Mouse (Mus musculus): Measurements from ENCODE around the gene Pars2. TPM values are rescaled to one million over a fixed set of nuclear protein-coding genes. Genes with fewer than 3 reads are reported as not detected.

The Pars2 gene
- polyA plus RNA-seq, 1 experiment from 2014 or later: 5.4 TPM

GRCm38 (mm10) chr4:106630333-106631220 lies 20.3 kb upstream of the Pars2 start:
- no peak for ATAC-seq (ENCODE audit: low read depth)
- no peaks in the 10 kb centered on the region; the same call in 1 of the 2 replicates for H3K4me1 ChIP-seq (ENCODE audit: control insufficient read depth, low read depth, low read length)
- H3K36me3 ChIP-seq (ENCODE audit: control insufficient read depth, insufficient read depth): no peaks in the 10 kb centered on the region
- H3K9me3 ChIP-seq (replicated peaks; ENCODE audit: control insufficient read depth, low read length): no peaks in the 10 kb centered on the region
- H3K27me3 ChIP-seq (ENCODE audit: control insufficient read depth, insufficient read depth, low read depth, low read length): no peaks in the 10 kb centered on the region
- WGBS (ENCODE audit: insufficient replicate concordance): 35% methylated on average over 14 of the region's 14 CpGs
- no peak overlapping the region for H3K9ac ChIP-seq (ENCODE audit: low read depth, low read length)
- H3K4me2 ChIP-seq (ENCODE audit: low read depth, low read length): no peak overlapping the region
- H3K4me3 ChIP-seq (ENCODE audit: low read depth, low read length): no peak overlapping the region
- no peak overlapping the region for H3K27ac ChIP-seq (ENCODE audit: low read length)

- Histone ChIP-seq H3K4me1 (ENCODE audit: control insufficient read depth, low read depth, low read length) (no peaks in the 10 kb centered on the region; the same call in 1 of the 2 replicates), H3K36me3 (ENCODE audit: control insufficient read depth, insufficient read depth) (no peaks in the 10 kb centered on the region)
- WGBS (ENCODE audit: insufficient replicate concordance): 24% methylated on average over 2 of the region's 3 CpGs
These were observed 18.6 kb upstream of the Pars2 start for GRCm38 (mm10) chr4:106632313-106632712.

GRCm38 (mm10) chr4:106633281-106634085 lies 17.4 kb upstream of the Pars2 start:
- Histone ChIP-seq H3K27ac (ENCODE audit: low read length) (no peak overlapping the region), H3K4me2 (ENCODE audit: low read depth, low read length) (no peak overlapping the region), H3K4me3 (ENCODE audit: low read depth, low read length) (no peak overlapping the region), H3K4me1 (ENCODE audit: control insufficient read depth, low read depth, low read length) (no peaks in the 10 kb centered on the region; the same call in 1 of the 2 replicates), H3K36me3 (ENCODE audit: control insufficient read depth, insufficient read depth) (no peaks in the 10 kb centered on the region), H3K9ac (ENCODE audit: low read depth, low read length) (no peak overlapping the region), H3K27me3 (ENCODE audit: control insufficient read depth, insufficient read depth, low read depth, low read length) (no peaks in the 10 kb centered on the region), H3K9me3 (replicated peaks; ENCODE audit: control insufficient read depth, low read length) (no peaks in the 10 kb centered on the region)
- WGBS (ENCODE audit: insufficient replicate concordance): 33% methylated on average over 8 of the region's 8 CpGs
- no peak for ATAC-seq (ENCODE audit: low read depth)

More at GRCm38 (mm10) chr4:106632313-106632712, 18.6 kb upstream of the Pars2 start:
- Histone ChIP-seq H3K9ac (ENCODE audit: low read depth, low read length) (no peak overlapping the region), H3K4me2 (ENCODE audit: low read depth, low read length) (no peak overlapping the region), H3K9me3 (replicated peaks; ENCODE audit: control insufficient read depth, low read length) (no peaks in the 10 kb centered on the region), H3K4me3 (ENCODE audit: low read depth, low read length) (no peak overlapping the region), H3K27ac (ENCODE audit: low read length) (no peak overlapping the region), H3K27me3 (ENCODE audit: control insufficient read depth, insufficient read depth, low read depth, low read length) (no peaks in the 10 kb centered on the region)
- ATAC-seq (ENCODE audit: low read depth): no peak

DNA sequence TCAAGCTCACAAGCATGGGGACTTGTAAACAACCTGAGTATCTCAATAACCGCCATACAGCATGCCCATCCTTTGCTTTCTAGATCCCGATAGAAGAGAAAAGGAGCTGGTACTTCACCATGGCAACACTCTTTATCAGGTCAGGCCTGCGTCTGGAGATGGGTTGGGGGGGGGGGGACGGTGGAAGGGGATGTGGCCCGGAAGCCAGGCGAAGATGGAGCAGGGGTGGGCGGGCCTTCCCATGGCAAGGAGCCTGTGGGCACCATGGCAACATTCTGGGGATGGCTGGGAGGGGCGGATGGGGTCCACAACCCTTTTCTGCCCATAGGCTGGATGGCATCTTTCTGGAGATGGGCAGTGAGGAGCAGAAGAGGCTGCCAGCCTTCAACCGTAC lies 16.8 kb upstream of the Pars2 start:
- 40% methylated on average over 9 of the region's 9 CpGs for WGBS (ENCODE audit: insufficient replicate concordance)
- H3K4me2 ChIP-seq (ENCODE audit: low read depth, low read length): no peak overlapping the region
- no peaks in the 10 kb centered on the region for H3K27me3 ChIP-seq (ENCODE audit: control insufficient read depth, insufficient read depth, low read depth, low read length)
- no peak for ATAC-seq (ENCODE audit: low read depth)
- no peaks in the 10 kb centered on the region for H3K9me3 ChIP-seq (replicated peaks; ENCODE audit: control insufficient read depth, low read length)
- H3K4me3 ChIP-seq (ENCODE audit: low read depth, low read length): no peak overlapping the region
- no peak overlapping the region for H3K9ac ChIP-seq (ENCODE audit: low read depth, low read length)
- H3K36me3 ChIP-seq (ENCODE audit: control insufficient read depth, insufficient read depth): no peaks in the 10 kb centered on the region
- no peak overlapping the region for H3K27ac ChIP-seq (ENCODE audit: low read length)
- H3K4me1 ChIP-seq (ENCODE audit: control insufficient read depth, low read depth, low read length): no peaks in the 10 kb centered on the region; the same call in 1 of the 2 replicates

DNA sequence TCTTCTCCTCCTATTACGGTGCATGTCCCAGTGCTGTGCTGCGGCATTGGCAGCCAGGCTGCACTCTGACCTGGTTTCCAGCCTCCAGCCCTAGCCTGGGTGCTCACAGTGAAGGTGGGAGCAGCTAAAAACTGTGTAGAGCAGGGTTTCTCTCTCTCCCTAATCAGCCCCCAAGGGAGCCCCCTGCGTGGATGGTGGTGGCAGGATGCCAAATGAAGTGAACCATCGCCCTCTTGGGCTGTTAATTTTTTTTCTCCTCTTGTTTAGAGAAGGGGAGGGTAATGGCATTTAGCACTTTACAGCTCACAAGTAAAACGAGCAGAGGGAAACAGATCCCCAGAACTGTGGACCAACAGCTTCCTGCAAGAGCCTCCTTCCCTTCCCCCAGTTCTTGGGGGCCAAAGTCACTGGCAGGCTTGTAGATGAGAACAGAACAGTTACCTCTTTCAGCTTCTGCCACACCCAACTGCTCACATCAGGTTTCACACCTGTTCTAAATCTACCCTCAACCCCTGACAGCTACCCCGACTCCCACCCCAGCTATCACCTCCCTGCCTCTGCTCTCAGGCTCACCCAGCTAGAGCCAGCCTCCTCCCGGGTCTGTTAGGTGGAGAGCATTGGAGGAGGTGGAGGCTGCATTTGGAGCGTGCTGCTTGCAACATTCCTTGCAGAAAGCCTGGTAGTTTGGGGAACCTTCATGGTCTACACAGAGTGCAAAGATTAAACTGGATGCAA lies 7.2 kb upstream of the Pars2 start:
- Histone ChIP-seq H3K27ac (ENCODE audit: low read length) (no peak overlapping the region), H3K4me3 (ENCODE audit: low read depth, low read length) (no peak overlapping the region), H3K4me1 (ENCODE audit: control insufficient read depth, low read depth, low read length) (no peaks in the 10 kb centered on the region), H3K27me3 (ENCODE audit: control insufficient read depth, insufficient read depth, low read depth, low read length) (0 out of 2 replicates have a peak, but pooled peaks cover 2% of the 10 kb centered on the region), H3K9ac (ENCODE audit: low read depth, low read length) (no peak overlapping the region), H3K4me2 (ENCODE audit: low read depth, low read length) (no peak overlapping the region), H3K36me3 (ENCODE audit: control insufficient read depth, insufficient read depth) (no peaks in the 10 kb centered on the region), H3K9me3 (replicated peaks; ENCODE audit: control insufficient read depth, low read length) (no peaks in the 10 kb centered on the region)
- ATAC-seq (ENCODE audit: low read depth): no peak
- WGBS (ENCODE audit: insufficient replicate concordance): 18% methylated on average over 8 of the region's 8 CpGs

- no peaks in the 10 kb centered on the region for H3K4me1 ChIP-seq (ENCODE audit: control insufficient read depth, low read depth, low read length)
- no peak for ATAC-seq (ENCODE audit: low read depth)
- no peak overlapping the region for H3K9ac ChIP-seq (ENCODE audit: low read depth, low read length)
- no peak overlapping the region for H3K27ac ChIP-seq (ENCODE audit: low read length)
- H3K9me3 ChIP-seq (replicated peaks; ENCODE audit: control insufficient read depth, low read length): no peaks in the 10 kb centered on the region
- 48% methylated on average over 6 of the region's 6 CpGs for WGBS (ENCODE audit: insufficient replicate concordance)
- H3K36me3 ChIP-seq (ENCODE audit: control insufficient read depth, insufficient read depth): no peaks in the 10 kb centered on the region
- no peak overlapping the region for H3K4me3 ChIP-seq (ENCODE audit: low read depth, low read length)
- H3K4me2 ChIP-seq (ENCODE audit: low read depth, low read length): no peak overlapping the region
- 0 out of 2 replicates have a peak, but pooled peaks cover 2% of the 10 kb centered on the region for H3K27me3 ChIP-seq (ENCODE audit: control insufficient read depth, insufficient read depth, low read depth, low read length)
These were observed 6.7 kb upstream of the Pars2 start for GRCm38 (mm10) chr4:106644218-106644610.

- no peak overlapping the region for H3K9ac ChIP-seq (ENCODE audit: low read depth, low read length)
- H3K4me2 ChIP-seq (ENCODE audit: low read depth, low read length): no peak overlapping the region
- no peaks in the 10 kb centered on the region for H3K36me3 ChIP-seq (ENCODE audit: control insufficient read depth, insufficient read depth)
- H3K9me3 ChIP-seq (replicated peaks; ENCODE audit: control insufficient read depth, low read length): no peaks in the 10 kb centered on the region
- ATAC-seq (ENCODE audit: low read depth): no peak
- H3K4me3 ChIP-seq (ENCODE audit: low read depth, low read length): no peak overlapping the region
- 54% methylated on average over 5 of the region's 5 CpGs for WGBS (ENCODE audit: insufficient replicate concordance)
- H3K27me3 ChIP-seq (ENCODE audit: control insufficient read depth, insufficient read depth, low read depth, low read length): 0 out of 2 replicates have a peak, but pooled peaks cover 2% of the 10 kb centered on the region
- no peaks in the 10 kb centered on the region for H3K4me1 ChIP-seq (ENCODE audit: control insufficient read depth, low read depth, low read length)
- H3K27ac ChIP-seq (ENCODE audit: low read length): no peak overlapping the region
These were observed 5.1 kb upstream of the Pars2 start for GRCm38 (mm10) chr4:106645797-106646196.

DNA sequence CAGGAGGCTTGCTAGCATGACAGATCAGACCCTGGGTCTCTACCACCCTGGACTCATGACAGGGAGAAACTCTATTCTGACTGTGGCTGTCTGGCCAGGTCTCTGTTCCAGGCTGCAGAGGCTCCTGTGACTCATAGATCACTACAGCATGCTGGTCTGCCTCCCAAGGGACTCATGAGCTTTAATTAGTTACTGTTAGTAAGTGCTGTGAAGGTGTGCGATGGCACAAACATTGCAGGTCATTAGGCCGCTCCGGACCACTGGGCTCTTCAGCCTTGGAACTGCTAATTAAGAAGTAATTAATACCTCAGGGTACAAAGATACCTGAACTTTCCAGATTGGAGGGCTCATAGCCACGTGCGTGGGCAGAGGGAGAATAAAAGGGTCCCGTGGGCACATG lies 3.7 kb upstream of the Pars2 start:
- no peak for ATAC-seq (ENCODE audit: low read depth)
- Histone ChIP-seq H3K27me3 (ENCODE audit: control insufficient read depth, insufficient read depth, low read depth, low read length) (0 out of 2 replicates have a peak, but pooled peaks cover 2% of the 10 kb centered on the region), H3K4me2 (ENCODE audit: low read depth, low read length) (no peak overlapping the region), H3K9me3 (replicated peaks; ENCODE audit: control insufficient read depth, low read length) (no peaks in the 10 kb centered on the region), H3K4me3 (ENCODE audit: low read depth, low read length) (no peak overlapping the region), H3K9ac (ENCODE audit: low read depth, low read length) (no peak overlapping the region), H3K4me1 (ENCODE audit: control insufficient read depth, low read depth, low read length) (peaks cover 8% of the 10 kb centered on the region), H3K27ac (ENCODE audit: low read length) (no peak overlapping the region), H3K36me3 (ENCODE audit: control insufficient read depth, insufficient read depth) (no peaks in the 10 kb centered on the region)
- WGBS (ENCODE audit: insufficient replicate concordance): 72% methylated on average over 6 of the region's 6 CpGs

Measured in liver, embryonic 16.5 days (tissue).